Mouse (Mus musculus) T-cell, adult 66 days (primary cell): ENCODE data around the gene Poldip2. TPM values are rescaled to one million over a fixed set of nuclear protein-coding genes. Genes with fewer than 3 reads are reported as not detected.

ENCODE experiments used
- total RNA-seq, 2 experiments: library from RNA; stranded (reverse); gene quantifications; 3 replicates in 1 of 2; 4 replicates in 1 of 2; pipeline ENCODE4 v1.2.4; 2023

The Poldip2 gene
- 10 to 100 TPM; 34.3 to 39.1 TPM for total RNA-seq

DNA sequence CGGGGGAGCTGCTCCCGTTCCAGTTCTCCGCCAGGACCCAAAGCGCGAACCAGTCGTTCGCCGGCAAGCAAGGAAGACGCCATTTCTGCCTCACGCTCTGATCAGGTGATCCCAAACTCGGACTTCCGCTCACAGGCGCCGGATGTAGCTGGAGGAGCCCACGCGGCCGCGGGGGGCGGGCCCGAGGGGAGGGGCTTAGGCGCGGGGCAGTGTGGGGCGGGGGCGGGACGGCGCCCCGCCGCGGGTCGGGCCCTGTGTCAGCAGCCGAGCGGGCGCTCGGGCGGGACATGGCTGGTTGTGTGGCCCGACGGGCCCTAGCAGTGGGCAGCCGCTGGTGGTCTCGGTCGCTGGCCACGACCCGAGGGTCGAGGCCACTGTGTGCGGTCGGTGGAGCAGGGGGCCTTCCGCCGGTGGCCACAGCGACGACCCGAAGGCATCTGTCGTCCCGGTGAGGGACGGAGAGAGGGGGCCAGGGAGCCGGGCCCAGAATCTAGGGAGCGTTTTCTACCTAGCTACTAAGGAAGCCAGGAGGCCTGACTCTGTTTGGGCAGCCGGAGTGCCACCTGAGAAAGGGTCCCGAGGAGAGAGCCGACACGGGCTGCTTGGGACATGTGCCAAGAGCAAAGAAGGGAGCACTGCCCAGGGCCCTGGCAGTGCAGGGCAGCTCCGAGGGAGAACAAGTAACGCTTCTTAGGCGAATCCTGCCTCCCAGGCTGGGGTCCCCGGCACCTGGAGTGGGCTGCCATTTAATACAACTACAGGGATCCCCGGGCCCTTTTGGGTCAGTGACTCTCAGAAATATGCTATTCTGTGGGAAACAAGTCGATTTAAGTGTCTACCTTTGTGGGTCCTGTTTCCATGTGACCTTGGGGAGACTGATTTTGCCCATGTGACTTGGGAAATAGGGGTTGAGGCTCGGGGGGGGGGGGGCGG lies at the start of gene Poldip2, which contains the start of gene Tmem199:
Gene Poldip2, plus strand, starts transcription at position 169 of the 933 bp plus-strand sequence.
Gene Tmem199, minus strand, starts transcription at position 148 of the 933 bp plus-strand sequence.

DNA sequence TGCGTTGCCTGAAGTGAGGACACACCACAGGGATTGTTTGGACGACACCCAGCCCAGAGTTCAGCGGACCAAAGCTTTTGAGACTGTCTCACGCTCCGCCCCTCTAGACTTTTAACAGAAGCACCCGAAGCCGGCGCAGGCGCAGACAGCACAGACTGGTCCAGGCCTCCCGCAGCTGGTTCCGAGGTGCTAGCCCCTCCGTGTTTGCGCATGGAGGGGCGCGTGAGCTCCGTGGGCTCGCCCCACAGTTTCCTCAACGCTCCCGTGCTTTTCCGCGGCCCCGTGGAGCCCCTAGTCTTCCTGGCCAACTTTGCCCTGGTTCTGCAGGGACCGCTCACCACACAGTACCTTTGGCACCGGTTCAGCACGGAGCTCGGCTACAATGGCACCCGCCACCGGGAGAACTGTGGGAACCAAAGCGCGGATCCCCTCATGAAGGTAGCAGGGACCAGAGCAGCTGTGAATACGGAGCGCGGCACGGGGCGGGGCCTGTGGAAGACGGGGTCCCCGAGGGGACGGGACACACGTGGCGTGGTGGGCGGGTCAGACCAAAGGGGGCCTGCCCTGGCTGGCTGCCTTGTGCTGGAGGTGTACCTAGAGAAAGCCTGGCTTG lies 46.3 kb upstream of the Poldip2 start, which contains the start of gene Slc46a1:
Gene Slc46a1, plus strand, starts transcription at position 130 of the 613 bp plus-strand sequence.

DNA sequence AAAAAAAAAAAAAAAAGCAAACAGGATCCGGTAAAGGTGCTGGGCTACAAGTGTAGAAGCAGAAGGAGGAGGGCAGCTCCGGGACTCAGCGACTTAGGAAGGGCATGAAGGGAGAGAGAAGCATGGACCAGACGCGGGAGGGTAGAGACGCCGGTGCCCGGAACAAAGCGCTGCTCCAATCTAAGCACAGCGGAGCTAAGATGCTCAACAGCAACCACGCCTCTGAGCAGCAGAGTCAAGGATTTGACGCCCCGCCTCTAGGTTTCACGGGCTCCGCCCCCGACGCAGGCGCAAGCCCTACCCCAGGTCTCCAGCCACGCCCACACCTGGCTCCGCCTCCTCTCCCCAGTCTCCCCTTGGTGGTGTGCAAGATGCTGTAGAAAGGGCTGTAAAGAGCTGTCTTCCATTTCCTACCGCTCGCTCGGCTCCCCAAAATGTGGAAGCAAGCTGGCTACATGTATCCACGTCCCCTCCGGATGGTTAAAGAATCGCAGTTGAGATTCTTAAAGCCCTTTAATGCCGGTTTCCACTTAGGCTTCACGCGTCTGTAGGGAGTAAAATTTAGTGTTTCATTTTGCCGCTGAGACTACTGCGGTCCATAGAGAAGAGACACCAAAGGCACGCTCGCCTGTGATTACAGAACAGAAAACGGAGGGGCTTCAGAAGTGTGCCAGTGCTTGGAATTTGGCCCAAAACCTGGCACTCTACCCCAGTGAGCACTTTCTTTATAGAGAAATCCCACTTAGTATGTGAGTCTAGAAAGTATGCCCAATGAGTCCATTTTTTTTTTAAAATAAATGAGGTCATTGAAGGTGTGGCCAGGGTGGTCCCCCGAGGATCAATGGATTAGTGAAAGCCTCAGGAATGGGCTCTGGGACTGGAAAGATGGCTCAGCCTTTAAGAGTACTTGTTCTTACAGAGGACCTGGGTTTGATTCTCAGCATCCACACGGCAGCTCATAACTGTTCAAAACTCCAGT lies 14.2 kb upstream of the Poldip2 start, which contains the start of gene Sarm1:
Gene Sarm1, minus strand, starts transcription at position 211 of the 979 bp plus-strand sequence.

DNA sequence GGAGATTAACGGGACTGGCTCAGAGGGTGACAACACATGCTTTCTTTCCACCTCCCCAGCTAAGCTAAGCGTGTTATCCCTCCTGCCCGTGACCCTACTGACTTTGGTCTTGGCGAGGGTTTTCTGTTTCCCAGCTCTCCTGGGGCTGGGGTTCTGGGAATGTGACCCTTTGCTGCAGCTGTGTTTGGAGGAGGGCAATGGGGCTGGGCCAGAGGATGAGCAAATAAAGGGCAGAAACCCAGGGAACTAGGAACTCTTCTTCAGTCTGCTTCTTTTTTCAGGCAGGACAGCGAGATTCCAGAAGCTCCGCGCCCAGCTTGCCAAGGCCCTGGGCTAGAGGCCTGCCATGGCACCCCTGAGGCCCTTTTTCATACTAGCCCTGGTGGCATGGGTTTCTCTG lies 13.0 kb upstream of the Poldip2 start, which contains the start of gene Vtn:
Gene Vtn, plus strand, starts transcription at position 88 of the 400 bp plus-strand sequence.

DNA sequence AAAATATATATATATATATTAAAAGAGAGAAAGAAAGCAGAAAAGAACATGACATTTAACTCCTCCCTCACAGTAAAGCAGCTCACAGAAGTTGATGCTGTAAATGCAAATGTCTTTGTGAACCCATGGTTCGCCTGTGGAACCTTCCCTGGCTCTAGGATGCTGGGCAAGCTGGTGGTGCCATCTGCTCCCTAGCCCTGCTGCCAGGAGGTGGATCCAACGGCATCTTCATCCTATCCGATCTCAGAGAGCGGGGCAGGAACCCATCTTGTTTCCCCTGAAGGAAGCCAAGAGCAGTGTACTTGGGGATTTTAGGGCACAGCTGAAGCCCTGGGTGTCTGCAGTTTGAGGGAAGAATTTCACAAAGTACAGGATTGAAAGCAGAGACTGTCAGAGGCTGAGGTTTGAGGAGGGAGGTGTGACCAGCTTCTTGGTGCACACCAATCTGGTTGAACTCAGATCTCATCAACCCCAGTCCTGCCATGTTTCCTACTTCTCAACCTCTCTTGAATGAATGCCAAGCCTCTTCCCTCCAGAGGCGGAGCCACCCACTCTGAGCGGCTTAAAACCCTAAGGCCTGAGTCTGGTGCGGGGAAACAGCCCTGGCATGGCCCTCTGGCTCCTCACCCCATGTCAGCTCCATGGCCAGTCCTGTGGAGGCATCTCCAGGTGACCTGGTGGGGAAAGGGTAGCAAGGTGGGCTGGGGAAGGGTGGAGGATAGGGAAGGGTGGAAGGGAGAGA lies 8.9 kb upstream of the Poldip2 start, which contains the start of gene Sebox:
Gene Sebox, plus strand, starts transcription at position 539 of the 742 bp plus-strand sequence.

DNA sequence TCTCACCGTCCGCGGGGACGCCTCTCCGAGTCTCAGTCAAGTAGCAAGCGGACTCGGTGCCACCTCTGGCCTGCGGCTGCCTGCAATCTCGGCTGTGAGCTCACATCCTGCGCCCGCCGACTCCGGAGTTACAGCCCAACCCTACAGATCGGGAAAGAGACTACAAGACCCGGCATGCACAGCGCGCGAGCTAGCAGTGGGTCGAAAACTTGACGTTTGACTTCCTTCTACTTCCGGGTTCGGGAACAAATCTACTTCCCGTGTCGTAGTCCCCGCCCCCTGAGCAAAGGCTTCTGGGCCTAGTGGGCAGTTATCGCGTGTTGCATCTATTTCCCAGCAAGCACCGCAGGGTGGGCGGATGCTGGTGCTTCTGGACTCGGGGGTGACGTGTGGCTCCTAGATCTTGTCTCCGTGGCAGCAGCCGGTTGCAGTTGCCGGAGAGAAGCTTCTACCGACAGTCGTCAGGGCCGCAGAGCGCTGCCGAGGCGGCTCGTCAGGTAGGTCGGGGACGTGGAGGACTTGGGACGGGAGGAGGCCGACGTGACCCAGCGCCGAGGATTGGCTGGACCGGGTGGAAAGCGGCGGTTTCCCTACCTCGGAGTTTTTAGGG lies 24.2 kb downstream of the Poldip2 start, which contains the start of the genes Tnfaip1 and Ift20:
Gene Tnfaip1, minus strand, starts transcription at position 253 of the 610 bp plus-strand sequence.
Gene Ift20, plus strand, starts transcription at position 282 of the 610 bp plus-strand sequence.

DNA sequence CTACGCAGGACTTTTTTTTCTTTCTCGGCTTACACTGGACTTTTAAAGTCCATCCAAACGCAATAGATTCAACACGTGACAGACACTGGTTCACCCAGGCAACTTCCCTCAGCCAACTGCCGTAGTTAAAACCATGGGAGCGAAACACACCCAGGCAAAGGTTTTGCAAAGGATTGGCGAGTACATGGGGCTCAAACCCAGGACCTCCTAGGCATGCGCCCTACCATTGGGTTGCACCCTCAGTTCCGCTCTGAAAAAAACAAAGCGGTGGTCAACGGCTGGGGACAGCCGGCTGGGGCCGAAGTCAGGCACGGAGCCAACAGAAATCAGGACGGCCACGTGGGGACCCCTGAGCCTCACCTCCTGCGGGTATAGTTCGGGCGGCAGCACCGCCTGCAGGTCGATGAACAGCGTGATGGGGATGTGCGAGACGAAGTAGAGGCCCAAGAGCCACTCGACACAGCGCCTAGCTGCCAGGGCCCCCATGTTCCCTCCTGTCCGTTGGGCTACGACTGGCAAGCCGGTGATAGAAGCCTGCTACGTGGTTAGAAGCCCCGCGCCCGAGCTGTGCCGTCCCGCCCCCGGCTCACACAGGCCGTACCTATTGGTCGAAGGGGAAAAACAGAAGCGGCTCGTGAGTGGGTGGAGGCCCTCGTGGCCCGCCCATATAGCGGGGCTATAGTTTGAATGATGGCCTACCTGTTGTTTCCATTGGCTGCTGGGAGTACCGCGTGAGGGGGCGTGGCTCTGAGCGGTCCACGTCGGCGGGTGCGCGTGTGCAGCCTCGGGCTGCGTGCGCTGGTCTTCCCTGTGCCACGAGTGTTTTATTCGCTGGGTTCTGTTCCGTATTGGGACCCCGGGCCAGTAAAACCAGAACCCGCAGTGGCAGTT lies 38.4 kb downstream of the Poldip2 start, which contains the start of gene Tmem97:
Gene Tmem97, minus strand, starts transcription at position 610 of the 891 bp plus-strand sequence.

Other genes with a start within 250 kb of the Poldip2 start
- gene BC030499, start 221.4 kb upstream of the Poldip2 start, total RNA-seq = 1 to 10 TPM; 4.6 to 4.7 TPM
- 1 to 10 TPM; 6.5 to 7.8 TPM for gene Spag5, start 210.7 kb upstream of the Poldip2 start, total RNA-seq
- 10 to 100 TPM; 22.1 to 26.3 TPM for gene Aldoc, start 189.2 kb upstream of the Poldip2 start, total RNA-seq
- 10 to 100 TPM; 50.4 to 54.2 TPM for gene Pigs, start 183.8 kb upstream of the Poldip2 start, total RNA-seq
- gene Unc119, start 168.7 kb upstream of the Poldip2 start, total RNA-seq = 10 to 100 TPM; 15.3 to 21.9 TPM
- gene Foxn1, start 125.6 kb upstream of the Poldip2 start, total RNA-seq = not detected
- not detected for gene Slc13a2, start 90.0 kb upstream of the Poldip2 start, total RNA-seq
- gene Slc46a1, start 46.5 kb upstream of the Poldip2 start, total RNA-seq = 1 to 10 TPM; 1.2 to 2.2 TPM
- 1 to 10 TPM; 5.4 to 5.5 TPM for gene Sarm1, start 14.4 kb upstream of the Poldip2 start, total RNA-seq
- not detected for gene Vtn, start 13.1 kb upstream of the Poldip2 start, total RNA-seq
- not detected for gene Sebox, start 8.7 kb upstream of the Poldip2 start, total RNA-seq
- 10 to 100 TPM; 21.8 to 25.1 TPM for gene Tmem199, start within 50 bp of the Poldip2 start, total RNA-seq
- 10 to 100 TPM; 13.2 to 14.7 TPM for gene Tnfaip1, start 24.1 kb downstream of the Poldip2 start, total RNA-seq
- gene Ift20, start 24.2 kb downstream of the Poldip2 start, total RNA-seq = 10 to 100 TPM; 40.9 to 42.2 TPM
- 1 to 10 TPM; 7.8 to 8.4 TPM for gene Tmem97, start 38.6 kb downstream of the Poldip2 start, total RNA-seq
- 10 to 100 TPM; 84.0 to 90.8 TPM for gene Nlk, start 185.2 kb downstream of the Poldip2 start, total RNA-seq
- gene Ccnq, start 239.5 kb downstream of the Poldip2 start, total RNA-seq = 10 to 100 TPM; 22.7 to 24.5 TPM